Mouse (Mus musculus): Measurements from ENCODE around the gene Rasgrf1. TPM values are rescaled to one million over a fixed set of nuclear protein-coding genes. Genes with fewer than 3 reads are reported as not detected.

Gene Rasgrf1
- total RNA-seq, 1 experiment, result 0.04 TPM

- H3K9me3 ChIP-seq (ENCODE audit: control insufficient read depth, insufficient read depth, low read depth, low read length), result no peaks in the 10 kb centered on the region
- H3K4me1 ChIP-seq (ENCODE audit: control insufficient read depth in 2 of 2, insufficient read depth in 2 of 2, low read length in 2 of 2, poor library complexity in 1 of 2), result no peaks in the 10 kb centered on the region
- H3K27ac ChIP-seq (ENCODE audit: insufficient read depth, low read depth, low read length, poor library complexity, severe bottlenecking), result no peak overlapping the region
- no peak for TF ChIP-seq ZC3H11A (IDR thresholded peaks at IDR 0.05; ENCODE audit: borderline replicate concordance, low read depth, low read length)
- TF ChIP-seq HCFC1 (IDR thresholded peaks at IDR 0.05; ENCODE audit: borderline replicate concordance, insufficient read depth, low read length), result no peak
- no peak overlapping the region for H3K4me3 ChIP-seq (ENCODE audit: insufficient read depth in 1 of 2, low read depth in 1 of 2, low read length in 2 of 2, poor library complexity in 1 of 2, severe bottlenecking in 1 of 2)
- in situ Hi-C loops (cut with MboI; ENCODE audit: low sequenced_read_pairs in 2 of 2, unreplicated experiment in 2 of 2), result no loop called here
- H3K9ac ChIP-seq (ENCODE audit: insufficient read depth, low read depth, low read length, poor library complexity, severe bottlenecking), result no peak overlapping the region
- DNase-seq (ENCODE audit: low read depth, low spot score), result no peak
- no peaks in the 10 kb centered on the region for H3K36me3 ChIP-seq (ENCODE audit: control insufficient read depth, insufficient read depth, low read length, poor library complexity, severe bottlenecking)
Observed at GRCm38 (mm10) chr9:89982256-89982655, 72.5 kb downstream of the Rasgrf1 start.

- TF ChIP-seq CHD2 (IDR thresholded peaks at IDR 0.05; ENCODE audit: low read depth, low read length) (no peak), ZC3H11A (IDR thresholded peaks at IDR 0.05; ENCODE audit: borderline replicate concordance, low read depth, low read length) (no peak)
Observed at GRCm38 (mm10) chr9:89988053-89988452, 78.3 kb downstream of the Rasgrf1 start.

GRCm38 (mm10) chr9:89988811-89989528 is 79.3 kb downstream of the Rasgrf1 start:
- no peaks in the 10 kb centered on the region for H3K9me3 ChIP-seq (ENCODE audit: control insufficient read depth, insufficient read depth, low read depth, low read length)
- no peak for TF ChIP-seq CHD2 (IDR thresholded peaks at IDR 0.05; ENCODE audit: low read depth, low read length)
- TF ChIP-seq HCFC1 (IDR thresholded peaks at IDR 0.05; ENCODE audit: borderline replicate concordance, insufficient read depth, low read length), result no peak
- no peak for TF ChIP-seq ZC3H11A (IDR thresholded peaks at IDR 0.05; ENCODE audit: borderline replicate concordance, low read depth, low read length)
- no peak for TF ChIP-seq MAFK (IDR thresholded peaks at IDR 0.05; ENCODE audit: insufficient read depth, low read depth, low read length)
- no peak for TF ChIP-seq ZNF384 (IDR thresholded peaks at IDR 0.05; ENCODE audit: low read depth, low read length)
- H3K4me1 ChIP-seq (ENCODE audit: control insufficient read depth in 2 of 2, insufficient read depth in 2 of 2, low read length in 2 of 2, poor library complexity in 1 of 2), result no peaks in the 10 kb centered on the region
- no peak for DNase-seq (ENCODE audit: low read depth, low spot score)
- no peak overlapping the region for H3K4me3 ChIP-seq (ENCODE audit: insufficient read depth in 1 of 2, low read depth in 1 of 2, low read length in 2 of 2, poor library complexity in 1 of 2, severe bottlenecking in 1 of 2)
- no peak overlapping the region for H3K9ac ChIP-seq (ENCODE audit: insufficient read depth, low read depth, low read length, poor library complexity, severe bottlenecking)
- no peak overlapping the region for H3K27ac ChIP-seq (ENCODE audit: insufficient read depth, low read depth, low read length, poor library complexity, severe bottlenecking)
- in situ Hi-C loops (cut with MboI; ENCODE audit: low sequenced_read_pairs in 2 of 2, unreplicated experiment in 2 of 2), result no loop called here
- H3K36me3 ChIP-seq (ENCODE audit: control insufficient read depth, insufficient read depth, low read length, poor library complexity, severe bottlenecking), result no peaks in the 10 kb centered on the region

More at GRCm38 (mm10) chr9:89988053-89988452, 78.3 kb downstream of the Rasgrf1 start:
- no peak overlapping the region for H3K4me3 ChIP-seq (ENCODE audit: insufficient read depth in 1 of 2, low read depth in 1 of 2, low read length in 2 of 2, poor library complexity in 1 of 2, severe bottlenecking in 1 of 2)
- H3K4me1 ChIP-seq (ENCODE audit: control insufficient read depth in 2 of 2, insufficient read depth in 2 of 2, low read length in 2 of 2, poor library complexity in 1 of 2), result no peaks in the 10 kb centered on the region
- H3K9ac ChIP-seq (ENCODE audit: insufficient read depth, low read depth, low read length, poor library complexity, severe bottlenecking), result no peak overlapping the region
- no peak overlapping the region for H3K27ac ChIP-seq (ENCODE audit: insufficient read depth, low read depth, low read length, poor library complexity, severe bottlenecking)
- in situ Hi-C loops (cut with MboI; ENCODE audit: low sequenced_read_pairs in 2 of 2, unreplicated experiment in 2 of 2), result no loop called here
- no peak for DNase-seq (ENCODE audit: low read depth, low spot score)
- no peaks in the 10 kb centered on the region for H3K36me3 ChIP-seq (ENCODE audit: control insufficient read depth, insufficient read depth, low read length, poor library complexity, severe bottlenecking)
- H3K9me3 ChIP-seq (ENCODE audit: control insufficient read depth, insufficient read depth, low read depth, low read length), result no peaks in the 10 kb centered on the region

- TF ChIP-seq ZNF384 (IDR thresholded peaks at IDR 0.05; ENCODE audit: low read depth, low read length), result no peak
- no peak for TF ChIP-seq MAFK (IDR thresholded peaks at IDR 0.05; ENCODE audit: insufficient read depth, low read depth, low read length)
- TF ChIP-seq CHD2 (IDR thresholded peaks at IDR 0.05; ENCODE audit: low read depth, low read length), result no peak
- no peak for TF ChIP-seq ZC3H11A (IDR thresholded peaks at IDR 0.05; ENCODE audit: borderline replicate concordance, low read depth, low read length)
- no peak for TF ChIP-seq HCFC1 (IDR thresholded peaks at IDR 0.05; ENCODE audit: borderline replicate concordance, insufficient read depth, low read length)
- H3K4me1 ChIP-seq (ENCODE audit: control insufficient read depth in 2 of 2, insufficient read depth in 2 of 2, low read length in 2 of 2, poor library complexity in 1 of 2), result no peaks in the 10 kb centered on the region
- DNase-seq (ENCODE audit: low read depth, low spot score), result no peak
- no peak overlapping the region for H3K9ac ChIP-seq (ENCODE audit: insufficient read depth, low read depth, low read length, poor library complexity, severe bottlenecking)
- H3K36me3 ChIP-seq (ENCODE audit: control insufficient read depth, insufficient read depth, low read length, poor library complexity, severe bottlenecking), result no peaks in the 10 kb centered on the region
- H3K27ac ChIP-seq (ENCODE audit: insufficient read depth, low read depth, low read length, poor library complexity, severe bottlenecking), result no peak overlapping the region
- no peaks in the 10 kb centered on the region for H3K9me3 ChIP-seq (ENCODE audit: control insufficient read depth, insufficient read depth, low read depth, low read length)
- in situ Hi-C loops (cut with MboI; ENCODE audit: low sequenced_read_pairs in 2 of 2, unreplicated experiment in 2 of 2), result no loop called here
- H3K4me3 ChIP-seq (ENCODE audit: insufficient read depth in 1 of 2, low read depth in 1 of 2, low read length in 2 of 2, poor library complexity in 1 of 2, severe bottlenecking in 1 of 2), result no peak overlapping the region
Observed at GRCm38 (mm10) chr9:90006432-90006831, 96.7 kb downstream of the Rasgrf1 start.

- Histone ChIP-seq H3K9ac (ENCODE audit: insufficient read depth, low read depth, low read length, poor library complexity, severe bottlenecking) (no peak overlapping the region), H3K4me3 (ENCODE audit: insufficient read depth in 1 of 2, low read depth in 1 of 2, low read length in 2 of 2, poor library complexity in 1 of 2, severe bottlenecking in 1 of 2) (no peak overlapping the region), H3K4me1 (ENCODE audit: control insufficient read depth in 2 of 2, insufficient read depth in 2 of 2, low read length in 2 of 2, poor library complexity in 1 of 2) (no peaks in the 10 kb centered on the region), H3K9me3 (ENCODE audit: control insufficient read depth, insufficient read depth, low read depth, low read length) (no peaks in the 10 kb centered on the region), H3K36me3 (ENCODE audit: control insufficient read depth, insufficient read depth, low read length, poor library complexity, severe bottlenecking) (no peaks in the 10 kb centered on the region), H3K27ac (ENCODE audit: insufficient read depth, low read depth, low read length, poor library complexity, severe bottlenecking) (no peak overlapping the region)
- TF ChIP-seq MAFK (IDR thresholded peaks at IDR 0.05; ENCODE audit: insufficient read depth, low read depth, low read length) (no peak), ZNF384 (IDR thresholded peaks at IDR 0.05; ENCODE audit: low read depth, low read length) (no peak), CHD2 (IDR thresholded peaks at IDR 0.05; ENCODE audit: low read depth, low read length) (no peak), ZC3H11A (IDR thresholded peaks at IDR 0.05; ENCODE audit: borderline replicate concordance, low read depth, low read length) (no peak), HCFC1 (IDR thresholded peaks at IDR 0.05; ENCODE audit: borderline replicate concordance, insufficient read depth, low read length) (no peak)
- in situ Hi-C loops (cut with MboI; ENCODE audit: low sequenced_read_pairs in 2 of 2, unreplicated experiment in 2 of 2), result no loop called here
- DNase-seq (ENCODE audit: low read depth, low spot score), result no peak
Observed at GRCm38 (mm10) chr9:90007094-90007493, 97.4 kb downstream of the Rasgrf1 start.
